Mouse (Mus musculus) kidney, adult 8-10 months (tissue): Measurements from ENCODE around the gene Slmap.
"Not testable (repeated sequence)": the region's sequence is repeated elsewhere in the genome, so short reads cannot be mapped to it uniquely, and the experiment has no call there.

Source experiments
- DNase-seq, 2 experiments: peaks; one replicate each; pipeline ENCODE4 v3.0.0; 2022

Slmap gene

GRCm38 (mm10) chr14:26532752-26533151 lies 2.0 kb downstream of the Slmap start:
- DNase-seq, result no peak

- DNase-seq, result no peak
Measured at GRCm38 (mm10) chr14:26531410-26532313, 3.1 kb downstream of the Slmap start.

- DNase-seq, result peak; percentile 79 to 80
Measured at GRCm38 (mm10) chr14:26530350-26530749, 4.4 kb downstream of the Slmap start.

GRCm38 (mm10) chr14:26528296-26528695 lies 6.4 kb downstream of the Slmap start:
- no peak for DNase-seq

- DNase-seq, result no peak
Measured at GRCm38 (mm10) chr14:26525955-26526354, 8.8 kb downstream of the Slmap start.

- no peak for DNase-seq
Measured at GRCm38 (mm10) chr14:26523082-26523481, 11.6 kb downstream of the Slmap start.

GRCm38 (mm10) chr14:26519831-26520230 lies 14.9 kb downstream of the Slmap start:
- no peak for DNase-seq

GRCm38 (mm10) chr14:26517843-26518242 lies 16.9 kb downstream of the Slmap start:
- no peak for DNase-seq

GRCm38 (mm10) chr14:26516232-26516631 lies 18.5 kb downstream of the Slmap start:
- DNase-seq, result not testable (repeated sequence)

- no peak for DNase-seq
Measured at GRCm38 (mm10) chr14:26515802-26516201, 18.9 kb downstream of the Slmap start.

GRCm38 (mm10) chr14:26510545-26510944 lies 24.2 kb downstream of the Slmap start:
- DNase-seq, result no peak

GRCm38 (mm10) chr14:26508150-26508549 lies 26.6 kb downstream of the Slmap start:
- no peak for DNase-seq

GRCm38 (mm10) chr14:26507361-26507760 lies 27.4 kb downstream of the Slmap start:
- no peak for DNase-seq

- DNase-seq, result no peak
Measured at GRCm38 (mm10) chr14:26504541-26504940, 30.2 kb downstream of the Slmap start.

GRCm38 (mm10) chr14:26500136-26500933 lies 34.4 kb downstream of the Slmap start:
- no peak for DNase-seq

GRCm38 (mm10) chr14:26495021-26495420 lies 39.7 kb downstream of the Slmap start:
- no peak for DNase-seq

- peak; percentile 67 to 80 for DNase-seq
Measured at GRCm38 (mm10) chr14:26491150-26491549, 43.6 kb downstream of the Slmap start.

GRCm38 (mm10) chr14:26488329-26489020 lies 46.3 kb downstream of the Slmap start:
- DNase-seq, result no peak

GRCm38 (mm10) chr14:26486416-26487198 lies 48.1 kb downstream of the Slmap start:
- peak; percentile 20 to 29 for DNase-seq

- no peak for DNase-seq
Measured at GRCm38 (mm10) chr14:26481457-26481856, 53.3 kb downstream of the Slmap start.

- no peak for DNase-seq
Measured at GRCm38 (mm10) chr14:26477738-26478137, 57.0 kb downstream of the Slmap start.

- no peak for DNase-seq
Measured at GRCm38 (mm10) chr14:26476391-26476790, 58.3 kb downstream of the Slmap start.
